Mouse (Mus musculus) kidney, adult 2 months (tissue): ENCODE data around the gene Epb41.

Source experiments
- CTCF ChIP-seq: fragments of 200-500 bp; conservative IDR thresholded peaks from 2 replicates; pipeline ENCODE4 v1.5.1; 2011; ENCODE audit warnings: low read depth, mild to moderate bottlenecking, control low read depth, low read length, moderate library complexity, mixed read lengths; ENCODE audit not compliant: insufficient read depth, insufficient read length
- POLR2A ChIP-seq: fragments of 200-500 bp; IDR thresholded peaks from one replicate; pipeline ENCODE4 v1.6.1; 2011; ENCODE audit warnings: low read depth, low read length, control low read depth

DNA sequence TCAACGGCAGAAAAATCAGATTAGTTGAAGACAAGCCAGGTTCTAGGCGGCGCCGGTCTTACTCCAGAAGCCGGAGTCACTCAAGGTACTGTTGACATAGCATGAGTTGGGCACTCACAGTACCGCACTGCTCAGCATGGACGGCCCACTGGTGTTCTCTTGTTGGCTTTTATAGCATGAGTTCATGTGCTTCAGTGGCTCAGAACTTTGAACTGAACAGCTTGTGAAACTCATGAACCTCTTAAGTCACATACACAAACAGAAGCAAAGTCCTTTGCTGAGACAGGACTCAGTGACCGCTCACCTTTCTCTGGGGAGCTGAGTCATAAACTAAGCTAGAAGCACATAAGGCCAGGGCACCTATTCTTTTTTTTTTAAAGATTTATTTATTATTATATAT, 177.3 kb downstream of the Epb41 start:
- TF ChIP-seq CTCF (no peak), POLR2A (no peak)
